ENCODE assay signal across 8 mouse cellular contexts in the genomic region with DNA sequence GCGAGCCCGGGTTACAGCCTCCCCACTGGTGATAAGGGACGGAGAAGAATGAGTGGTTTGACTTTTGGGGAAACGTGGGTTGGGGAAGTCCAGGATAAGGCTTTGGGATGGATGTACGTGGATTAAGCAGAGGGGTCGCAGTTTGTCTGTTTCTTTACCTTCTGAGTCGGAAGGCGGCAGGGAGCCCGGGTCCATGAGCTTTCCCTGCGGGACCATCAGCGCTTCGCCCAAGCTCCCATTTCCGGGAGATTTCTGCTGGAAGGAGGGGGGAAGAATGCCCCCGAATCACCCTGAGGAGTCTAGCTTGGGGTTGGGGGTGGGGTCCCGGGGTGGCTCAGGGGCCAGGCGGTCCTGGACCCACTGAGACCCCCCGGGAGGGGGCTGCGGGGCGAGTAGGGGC. TPM values are rescaled to one million over a fixed set of nuclear protein-coding genes. Genes with fewer than 3 reads are reported as not detected.
DNase-seq lines count a peak whose midpoint lies in the region; ATAC-seq lines count a peak whose summit lies in the region.

No protein-coding gene starts in this region.

- peak overlapping the region; percentile 51 for H3K4me2 ChIP-seq in kidney, embryonic 14.5 days (replicated peaks; ENCODE audit: low read depth, low read length)
- H3K4me2 ChIP-seq in intestine, embryonic 15.5 days (replicated peaks): peak overlapping the region; percentile 99
- H3K4me2 ChIP-seq in neural tube, embryonic 12.5 days (replicated peaks): peak overlapping the region; percentile 96

- no peak for DNase-seq in kidney, postnatal 10 days
- peak; percentile 33 for DNase-seq in embryo, embryonic 11 days
- DNase-seq in testis, postnatal 14 days (ENCODE audit: low spot score): no peak
- no peak for DNase-seq in spleen, postnatal 36 days (ENCODE audit: low spot score in 2 of 2)
- no peak for DNase-seq in ovary, adult 18-20 months (ENCODE audit: low spot score)

- no peaks in the 10 kb centered on the region for H3K9me3 ChIP-seq in kidney, embryonic 14.5 days (ENCODE audit: control insufficient read depth, low read length)
- H3K9me3 ChIP-seq in intestine, embryonic 15.5 days: no peaks in the 10 kb centered on the region
- H3K9me3 ChIP-seq in neural tube, embryonic 12.5 days: no peaks in the 10 kb centered on the region

- WGBS in kidney, embryonic 14.5 days: 2% methylated on average over 19 of the region's 19 CpGs
- 2% methylated on average over 18 of the region's 19 CpGs for WGBS in intestine, embryonic 15.5 days
- 3% methylated on average over 19 of the region's 19 CpGs for WGBS in neural tube, embryonic 12.5 days

- ATAC-seq in kidney, embryonic 14.5 days (ENCODE audit: low FRiP score, low TSS enrichment): peak; percentile 29
- no peak for ATAC-seq in intestine, embryonic 15.5 days
- ATAC-seq in neural tube, embryonic 12.5 days (ENCODE audit: low FRiP score, low read depth): no peak

- H3K27ac ChIP-seq in kidney, embryonic 14.5 days (ENCODE audit: low read depth, low read length): peak overlapping the region; percentile 96
- H3K27ac ChIP-seq in intestine, embryonic 15.5 days: no peak overlapping the region
- no peak overlapping the region for H3K27ac ChIP-seq in neural tube, embryonic 12.5 days

- H3K36me3 ChIP-seq in kidney, embryonic 14.5 days (ENCODE audit: control insufficient read depth, insufficient read depth, low read length): no peaks in the 10 kb centered on the region
- no peaks in the 10 kb centered on the region for H3K36me3 ChIP-seq in intestine, embryonic 15.5 days
- H3K36me3 ChIP-seq in neural tube, embryonic 12.5 days: no peaks in the 10 kb centered on the region

- peak overlapping the region; percentile 55 for H3K4me3 ChIP-seq in kidney, embryonic 14.5 days (ENCODE audit: low read length)
- H3K4me3 ChIP-seq in intestine, embryonic 15.5 days (replicated peaks): peak overlapping the region; percentile 56
- H3K4me3 ChIP-seq in neural tube, embryonic 12.5 days: peak overlapping the region; percentile 46

- H3K27me3 ChIP-seq in kidney, embryonic 14.5 days (ENCODE audit: control insufficient read depth, insufficient read depth, low read length): peaks cover 17% of the 10 kb centered on the region
- H3K27me3 ChIP-seq in intestine, embryonic 15.5 days (replicated peaks): peaks cover 63% of the 10 kb centered on the region
- H3K27me3 ChIP-seq in neural tube, embryonic 12.5 days (replicated peaks): peaks cover 67% of the 10 kb centered on the region

- peak overlapping the region; percentile 70 for H3K9ac ChIP-seq in kidney, embryonic 14.5 days (ENCODE audit: low read depth, low read length)
- peak overlapping the region; percentile 50 for H3K9ac ChIP-seq in intestine, embryonic 15.5 days
- peak overlapping the region; percentile 56; the same call in 1 of the 2 replicates for H3K9ac ChIP-seq in neural tube, embryonic 12.5 days

- 0 out of 2 replicates have a peak, but pooled peaks cover 11% of the 10 kb centered on the region for H3K4me1 ChIP-seq in kidney, embryonic 14.5 days (ENCODE audit: control insufficient read depth, insufficient read depth, low read length)
- peaks cover 14% of the 10 kb centered on the region for H3K4me1 ChIP-seq in intestine, embryonic 15.5 days (replicated peaks)
- H3K4me1 ChIP-seq in neural tube, embryonic 12.5 days: peaks cover 19% of the 10 kb centered on the region

RNA-seq across cellular contexts. Expression of a gene that starts 1.1 kb away (rescaled TPM):
- 47.9 and 52.9 TPM in 2 replicates for polyA plus RNA-seq in kidney, embryonic 14.5 days (2014; fragmentation: Nextera tagmentation; extraction: Ambion mirVana)
- polyA plus RNA-seq in intestine, embryonic 15.5 days (2015; fragmentation: Nextera tagmentation; extraction: Ambion mirVana): 4.1 and 5.4 TPM in 2 replicates
- 10.7 and 15.4 TPM in 2 replicates for polyA plus RNA-seq in neural tube, embryonic 12.5 days (2016; fragmentation: Nextera tagmentation; extraction: Ambion mirVana)

RNA-seq across cellular contexts. Expression of a gene that starts 51.4 kb away (rescaled TPM):
- 26.0 and 38.1 TPM in 2 replicates for polyA plus RNA-seq in kidney, embryonic 14.5 days (2014; fragmentation: Nextera tagmentation; extraction: Ambion mirVana)
- polyA plus RNA-seq in intestine, embryonic 15.5 days (2015; fragmentation: Nextera tagmentation; extraction: Ambion mirVana): 22.5 and 26.9 TPM in 2 replicates
- 40.0 and 43.2 TPM in 2 replicates for polyA plus RNA-seq in neural tube, embryonic 12.5 days (2016; fragmentation: Nextera tagmentation; extraction: Ambion mirVana)
